Mouse (Mus musculus): ENCODE results near the gene Pfn3. TPM values are rescaled to one million over a fixed set of nuclear protein-coding genes. Genes with fewer than 3 reads are reported as not detected.

Pfn3 gene
- total and polyA plus RNA-seq, 3 experiments = not detected

DNA sequence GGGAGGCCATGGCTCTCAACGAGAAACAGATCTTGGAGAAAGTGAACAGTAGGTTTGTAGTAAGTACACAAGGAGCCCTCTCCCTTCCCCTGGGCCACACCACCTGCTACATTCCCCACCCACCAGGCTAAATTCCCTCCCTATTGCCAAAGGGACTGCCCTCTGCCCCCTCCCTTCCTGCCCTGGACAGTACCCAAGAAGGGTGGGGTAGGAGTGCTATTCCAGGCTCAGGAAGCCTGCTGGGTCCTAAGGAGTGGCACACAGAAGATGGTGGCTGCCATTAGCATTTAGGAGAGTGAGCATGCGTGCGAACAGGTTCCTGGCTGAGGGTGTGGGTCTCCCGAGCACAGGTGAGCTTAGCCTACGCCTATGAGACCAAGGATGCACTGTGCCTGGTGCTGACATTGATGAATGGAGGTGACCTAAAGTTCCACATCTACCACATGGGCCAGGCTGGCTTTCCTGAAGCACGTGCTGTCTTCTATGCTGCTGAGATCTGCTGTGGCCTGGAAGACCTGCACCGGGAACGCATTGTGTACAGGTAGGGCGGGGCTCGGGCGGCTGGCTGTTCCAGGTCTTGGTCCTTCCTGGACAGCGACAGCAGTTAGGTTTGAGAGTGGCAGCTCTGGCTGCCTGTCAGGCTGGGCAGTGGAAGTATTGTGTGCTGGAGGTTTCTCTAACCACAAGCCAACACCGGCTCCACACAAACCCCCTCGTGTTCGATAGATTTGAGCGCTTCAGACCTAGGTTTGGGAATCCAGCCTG is 36.9 kb upstream of the Pfn3 start:
- no peak for DNase-seq (ENCODE audit: low read depth, low spot score)
- no peak overlapping the region for H3K4me3 ChIP-seq (ENCODE audit: control insufficient read depth in 1 of 2, insufficient read depth in 1 of 2, low read depth in 2 of 2, low read length in 2 of 2)
- H3K4me1 ChIP-seq (ENCODE audit: control insufficient read depth in 1 of 2, insufficient read depth in 2 of 2, low read length in 2 of 2) = peaks cover 4 to 15% of the 10 kb centered on the region in 2 experiments
- H3K27ac ChIP-seq (ENCODE audit: control insufficient read depth, low read depth, low read length) = no peak overlapping the region
- TF ChIP-seq CHD1 (IDR thresholded peaks at IDR 0.05; ENCODE audit: low read depth, low read length) (no peak), UBTF (IDR thresholded peaks at IDR 0.05; ENCODE audit: borderline replicate concordance, insufficient read depth, low read depth, low read length) (no peak), USF2 (IDR thresholded peaks at IDR 0.05; ENCODE audit: borderline replicate concordance in 1 of 2, insufficient read depth in 1 of 2, low read depth in 1 of 2, low read length in 2 of 2) (no peak), MYB (IDR thresholded peaks at IDR 0.05; ENCODE audit: low read depth, low read length) (no peak), EP300 (IDR thresholded peaks at IDR 0.05; ENCODE audit: low read depth in 1 of 2, low read length in 2 of 2) (no peak), TCF12 (IDR thresholded peaks at IDR 0.05; ENCODE audit: low read depth, low read length) (no peak), POLR2AphosphoS2 (IDR thresholded peaks at IDR 0.05; ENCODE audit: low read length) (no peak), E2F4 (IDR thresholded peaks at IDR 0.05; ENCODE audit: borderline replicate concordance, low read depth, low read length) (no peak), MYC (IDR thresholded peaks at IDR 0.05; ENCODE audit: low read depth, low read length) (no peak), MAFK (IDR thresholded peaks at IDR 0.05; ENCODE audit: borderline replicate concordance, low read depth, low read length) (no peak), POLR2AphosphoS5 (IDR thresholded peaks at IDR 0.05; ENCODE audit: borderline replicate concordance, low read depth, low read length) (no peak), GABPA (IDR thresholded peaks at IDR 0.05; ENCODE audit: low read depth, low read length) (no peak), MAZ (IDR thresholded peaks at IDR 0.05; ENCODE audit: low read depth, low read length) (no peak), ZC3H11A (IDR thresholded peaks at IDR 0.05; ENCODE audit: low read depth, low read length) (no peak), TBP (IDR thresholded peaks at IDR 0.05; ENCODE audit: low read depth, low read length) (no peak), MXI1 (IDR thresholded peaks at IDR 0.05; ENCODE audit: low read depth, low read length) (no peak), MAX (IDR thresholded peaks at IDR 0.05; ENCODE audit: low read length) (no peak), RAD21 (IDR thresholded peaks at IDR 0.05; ENCODE audit: low read depth, low read length) (no peak), GATA1 (IDR thresholded peaks at IDR 0.05; ENCODE audit: low read depth, low read length) (no peak)
- no peaks in the 10 kb centered on the region for H3K27me3 ChIP-seq (ENCODE audit: control insufficient read depth in 1 of 2, insufficient read depth in 2 of 2, low read length in 2 of 2)
- peaks cover 15% of the 10 kb centered on the region for H3K79me2 ChIP-seq (ENCODE audit: control insufficient read depth, insufficient read depth, low read length, poor library complexity)
- H3K36me3 ChIP-seq (ENCODE audit: control insufficient read depth in 1 of 2, insufficient read depth in 2 of 2, low read length in 2 of 2) = peaks cover 4 to 8% of the 10 kb centered on the region in 2 experiments
- no peaks in the 10 kb centered on the region for H3K9me3 ChIP-seq (replicated peaks; ENCODE audit: insufficient read depth, low read length)
- H3K9ac ChIP-seq (ENCODE audit: control insufficient read depth, low read depth, low read length, poor library complexity, severe bottlenecking) = no peak overlapping the region

DNA sequence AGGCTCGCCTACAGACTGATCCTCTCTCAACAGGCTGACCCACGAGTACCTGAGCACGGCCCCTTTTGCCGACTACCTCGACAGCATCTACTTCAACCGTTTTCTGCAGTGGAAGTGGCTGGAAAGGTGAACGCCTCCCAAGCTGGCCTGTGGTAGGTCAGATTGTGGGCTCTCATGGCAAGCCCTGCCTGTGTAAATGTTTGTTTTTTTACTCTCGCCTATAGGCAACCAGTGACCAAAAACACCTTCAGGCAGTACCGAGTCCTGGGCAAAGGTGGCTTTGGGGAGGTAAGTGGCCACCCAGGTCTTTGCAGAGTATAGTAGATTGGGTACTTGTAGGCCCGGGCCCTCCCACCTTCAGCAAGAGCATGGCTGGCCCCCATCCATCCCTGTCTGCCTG is 36.3 kb upstream of the Pfn3 start:
- Histone ChIP-seq H3K9me3 (replicated peaks; ENCODE audit: insufficient read depth, low read length) (no peaks in the 10 kb centered on the region), H3K4me1 (ENCODE audit: control insufficient read depth in 1 of 2, insufficient read depth in 2 of 2, low read length in 2 of 2) (peaks cover 7 to 22% of the 10 kb centered on the region in 2 experiments), H3K27me3 (ENCODE audit: control insufficient read depth in 1 of 2, insufficient read depth in 2 of 2, low read length in 2 of 2) (no peaks in the 10 kb centered on the region), H3K79me2 (ENCODE audit: control insufficient read depth, insufficient read depth, low read length, poor library complexity) (peaks cover 22% of the 10 kb centered on the region), H3K36me3 (ENCODE audit: control insufficient read depth in 1 of 2, insufficient read depth in 2 of 2, low read length in 2 of 2) (peaks cover 4 to 11% of the 10 kb centered on the region in 2 experiments), H3K9ac (ENCODE audit: control insufficient read depth, low read depth, low read length, poor library complexity, severe bottlenecking) (no peak overlapping the region), H3K27ac (ENCODE audit: control insufficient read depth, low read depth, low read length) (no peak overlapping the region), H3K4me3 (ENCODE audit: control insufficient read depth in 1 of 2, insufficient read depth in 1 of 2, low read depth in 2 of 2, low read length in 2 of 2) (no peak overlapping the region)
- no peak for TF ChIP-seq POLR2A (IDR thresholded peaks at IDR 0.05; ENCODE audit: control insufficient read depth in 1 of 2, insufficient read depth in 1 of 2, low read depth in 1 of 2, low read length in 2 of 2, poor library complexity in 1 of 2)
- no peak for TF ChIP-seq USF1 (IDR thresholded peaks at IDR 0.05; ENCODE audit: low read depth, low read length)
- no peak for TF ChIP-seq E2F4 (IDR thresholded peaks at IDR 0.05; ENCODE audit: borderline replicate concordance, low read depth, low read length)
- DNase-seq (ENCODE audit: low read depth, low spot score) = no peak

Data from MEL (cell line).